Mouse (Mus musculus) erythroblast, embryonic 14.5 days (primary cell): ENCODE results near the gene Tlr7. TPM values are rescaled to one million over a fixed set of nuclear protein-coding genes. Genes with fewer than 3 reads are reported as not detected.

Source experiments
- H3K27me3 ChIP-seq: 2 replicates; pipeline ENCODE4 v1.6.1; 2012; ENCODE audit warnings: inconsistent platforms; ENCODE audit not compliant: control insufficient read depth
- H3K36me3 ChIP-seq: 2 replicates; pipeline ENCODE4 v1.6.1; 2012; ENCODE audit warnings: mild to moderate bottlenecking, inconsistent platforms; ENCODE audit not compliant: control insufficient read depth
- H3K4me1 ChIP-seq: 2 replicates; pipeline ENCODE4 v1.6.1; 2012; ENCODE audit warnings: inconsistent platforms; ENCODE audit not compliant: control insufficient read depth
- H3K4me3 ChIP-seq: replicated peaks from 2 replicates; pipeline ENCODE3; 2012; ENCODE audit warnings: moderate library complexity, mild to moderate bottlenecking, inconsistent platforms
- H3K9me3 ChIP-seq: 2 replicates; pipeline ENCODE4 v1.6.1; 2012; ENCODE audit warnings: low read length, inconsistent platforms, mixed read lengths; ENCODE audit not compliant: control insufficient read depth
- GATA1 ChIP-seq: IDR thresholded peaks from 2 replicates; pipeline ENCODE4 v1.6.1; 2012; ENCODE audit warnings: low read length, inconsistent platforms, mixed read lengths
- TAL1 ChIP-seq: IDR thresholded peaks from 3 replicates; pipeline ENCODE4 v1.6.1; 2012; ENCODE audit warnings: low read length, inconsistent platforms, mixed read lengths
- polyA plus RNA-seq: library from polyadenylated mRNA; stranded (reverse); fragments of >175 nt; gene quantifications from 2 replicates; pipeline ENCODE4 v1.2.3, GENCODE M21; 2012

Gene Tlr7
- polyA plus RNA-seq, 1 experiment = not detected

- no peak overlapping the region for H3K4me3 ChIP-seq
- no peaks in the 10 kb centered on the region for H3K36me3 ChIP-seq
- no peak for TF ChIP-seq TAL1
- TF ChIP-seq GATA1 = no peak
- H3K9me3 ChIP-seq = no peaks in the 10 kb centered on the region
- no peaks in the 10 kb centered on the region for H3K4me1 ChIP-seq
- H3K27me3 ChIP-seq = no peaks in the 10 kb centered on the region
Measured at GRCm38 (mm10) chrX:167340190-167340589, 9.8 kb upstream of the Tlr7 start.

GRCm38 (mm10) chrX:167337990-167338389 is 7.6 kb upstream of the Tlr7 start:
- H3K27me3 ChIP-seq = no peaks in the 10 kb centered on the region
- H3K9me3 ChIP-seq = no peaks in the 10 kb centered on the region
- no peaks in the 10 kb centered on the region for H3K36me3 ChIP-seq
- no peaks in the 10 kb centered on the region for H3K4me1 ChIP-seq
- TF ChIP-seq TAL1 (no peak), GATA1 (no peak)
- H3K4me3 ChIP-seq = no peak overlapping the region

DNA sequence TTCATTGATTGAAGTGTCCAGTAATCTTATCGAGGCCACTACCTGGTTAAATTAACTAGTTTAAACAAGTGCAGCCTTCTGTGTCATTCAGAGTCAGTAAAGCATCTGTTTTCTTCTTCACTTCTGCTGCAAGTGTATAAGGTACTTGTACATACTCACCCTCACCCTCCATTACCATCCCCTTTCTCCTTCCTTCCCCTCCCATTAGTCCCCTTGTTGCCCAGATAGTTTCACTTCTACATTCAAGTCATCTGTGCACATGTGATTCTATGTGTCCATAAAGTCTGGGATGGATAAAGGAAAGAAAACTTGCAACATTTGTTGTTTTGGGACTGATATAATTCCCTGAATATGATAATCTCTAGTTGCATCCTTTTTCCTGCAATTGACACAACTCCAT is 4.2 kb upstream of the Tlr7 start:
- Histone ChIP-seq H3K4me3 (no peak overlapping the region), H3K9me3 (no peaks in the 10 kb centered on the region), H3K4me1 (no peaks in the 10 kb centered on the region), H3K36me3 (no peaks in the 10 kb centered on the region), H3K27me3 (no peaks in the 10 kb centered on the region)
- no peak for TF ChIP-seq GATA1
- no peak for TF ChIP-seq TAL1

DNA sequence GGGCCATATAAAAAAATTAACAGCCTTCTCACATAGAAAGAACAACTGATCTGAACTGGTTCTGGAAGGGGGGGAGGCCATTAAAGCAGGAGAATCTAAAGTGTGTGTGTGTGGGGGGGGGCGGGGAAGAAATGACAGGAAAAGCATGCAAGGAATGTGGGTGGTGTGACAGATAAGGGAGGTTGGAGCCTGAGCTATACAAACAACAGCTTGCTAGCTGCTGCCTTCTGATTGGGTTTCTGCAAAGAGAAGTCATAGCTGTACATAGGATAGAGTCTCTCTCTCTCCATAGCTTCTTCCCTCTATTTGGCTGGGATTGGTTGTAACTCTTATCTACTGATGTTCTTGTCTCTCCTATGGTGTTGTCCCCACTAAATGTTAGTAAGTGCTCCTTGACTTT is 2.2 kb upstream of the Tlr7 start:
- no peaks in the 10 kb centered on the region for H3K27me3 ChIP-seq
- TF ChIP-seq GATA1 = no peak
- TF ChIP-seq TAL1 = no peak

DNA sequence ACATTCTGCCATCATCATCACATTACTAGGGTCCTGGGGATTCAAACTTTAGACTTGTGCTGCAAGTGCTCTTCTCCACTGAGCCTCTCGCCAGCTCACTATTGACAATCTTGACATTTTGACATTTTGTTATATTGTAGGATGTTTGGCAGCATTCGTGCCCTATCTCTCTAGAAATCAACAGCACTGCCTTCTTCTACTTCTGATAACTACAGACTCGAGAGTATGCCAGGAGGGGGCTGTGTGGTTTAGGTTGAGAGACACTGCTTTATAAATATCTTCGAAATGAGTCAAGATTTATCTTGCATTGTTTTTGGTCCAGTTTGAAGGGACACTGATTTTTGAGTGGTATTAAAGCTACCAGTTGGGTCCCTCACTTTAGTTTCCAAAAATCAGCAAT is 635 bp upstream of the Tlr7 start:
- no peaks in the 10 kb centered on the region for H3K36me3 ChIP-seq
- H3K4me3 ChIP-seq = no peak overlapping the region
- H3K9me3 ChIP-seq = no peaks in the 10 kb centered on the region
- H3K4me1 ChIP-seq = no peaks in the 10 kb centered on the region
- no peak for TF ChIP-seq GATA1
- no peak for TF ChIP-seq TAL1
- no peaks in the 10 kb centered on the region for H3K27me3 ChIP-seq

More for the DNA sequence above, 2.2 kb upstream of the Tlr7 start:
- no peaks in the 10 kb centered on the region for H3K9me3 ChIP-seq
- no peaks in the 10 kb centered on the region for H3K36me3 ChIP-seq
- no peaks in the 10 kb centered on the region for H3K4me1 ChIP-seq
- H3K4me3 ChIP-seq = no peak overlapping the region

GRCm38 (mm10) chrX:167329620-167330019 is 738 bp downstream of the Tlr7 start:
- Histone ChIP-seq H3K9me3 (no peaks in the 10 kb centered on the region), H3K27me3 (no peaks in the 10 kb centered on the region), H3K36me3 (no peaks in the 10 kb centered on the region), H3K4me3 (no peak overlapping the region), H3K4me1 (no peaks in the 10 kb centered on the region)
- TF ChIP-seq GATA1 (no peak), TAL1 (no peak)

DNA sequence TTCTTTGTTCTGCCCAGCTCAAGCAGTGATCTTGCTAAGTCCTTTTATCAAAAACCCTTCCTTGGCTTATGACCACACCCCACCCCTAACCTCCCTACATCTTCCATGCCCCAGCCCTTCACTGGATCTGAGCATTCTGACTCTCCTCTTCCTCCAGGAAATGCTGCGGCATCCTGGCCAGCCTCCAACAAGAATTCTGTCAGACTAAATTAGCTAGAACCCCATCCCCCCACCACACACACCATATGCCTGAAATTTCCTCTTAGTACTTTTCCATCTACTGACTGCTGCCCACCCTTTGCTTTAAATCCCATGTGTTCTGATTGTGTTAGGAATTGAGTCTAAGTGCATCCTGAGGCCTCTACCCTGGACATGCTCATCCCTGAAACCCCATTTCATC is 1.3 kb downstream of the Tlr7 start:
- TF ChIP-seq GATA1 = no peak
- no peak for TF ChIP-seq TAL1
- Histone ChIP-seq H3K4me1 (no peaks in the 10 kb centered on the region), H3K4me3 (no peak overlapping the region), H3K9me3 (no peaks in the 10 kb centered on the region), H3K27me3 (no peaks in the 10 kb centered on the region), H3K36me3 (no peaks in the 10 kb centered on the region)

DNA sequence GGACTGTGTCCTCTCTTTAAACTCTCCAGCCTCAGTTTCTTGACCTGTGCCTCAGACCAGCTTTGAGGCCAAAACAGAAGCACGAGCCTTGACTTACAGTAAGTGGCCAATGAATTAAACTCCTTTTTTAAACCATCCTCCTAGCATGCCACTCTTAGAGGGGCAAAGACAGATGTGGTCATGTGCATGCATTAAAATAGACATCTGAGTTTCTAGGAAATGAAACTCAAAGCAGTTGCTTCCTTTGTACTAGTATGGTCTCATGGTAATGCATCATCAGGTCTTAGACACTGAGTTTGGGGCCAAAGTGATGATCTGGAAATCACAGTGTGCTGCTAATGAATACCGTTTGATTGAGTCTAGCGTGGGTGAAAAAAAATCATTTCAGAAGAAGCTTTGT is 1.8 kb downstream of the Tlr7 start:
- Histone ChIP-seq H3K4me3 (no peak overlapping the region), H3K4me1 (no peaks in the 10 kb centered on the region), H3K9me3 (no peaks in the 10 kb centered on the region), H3K36me3 (no peaks in the 10 kb centered on the region), H3K27me3 (no peaks in the 10 kb centered on the region)
- TF ChIP-seq TAL1 (no peak), GATA1 (no peak)

- Histone ChIP-seq H3K9me3 (no peaks in the 10 kb centered on the region), H3K36me3 (no peaks in the 10 kb centered on the region), H3K4me1 (no peaks in the 10 kb centered on the region), H3K27me3 (no peaks in the 10 kb centered on the region), H3K4me3 (no peak overlapping the region)
- no peak for TF ChIP-seq GATA1
- no peak for TF ChIP-seq TAL1
Measured at GRCm38 (mm10) chrX:167323742-167324141, 6.6 kb downstream of the Tlr7 start.

GRCm38 (mm10) chrX:167321233-167321806 is 9.0 kb downstream of the Tlr7 start:
- no peaks in the 10 kb centered on the region for H3K36me3 ChIP-seq
- TF ChIP-seq GATA1 (no peak), TAL1 (no peak)
- no peaks in the 10 kb centered on the region for H3K9me3 ChIP-seq
- H3K27me3 ChIP-seq = no peaks in the 10 kb centered on the region
- H3K4me3 ChIP-seq = no peak overlapping the region
- H3K4me1 ChIP-seq = no peaks in the 10 kb centered on the region
